Mouse (Mus musculus): ENCODE results near the gene Tlk2.

GRCm38 (mm10) chr11:105210007-105210406, 31.4 kb downstream of the Tlk2 start:
- TF ChIP-seq EP300 (optimal IDR thresholded peaks at IDR 0.05) (no peak), CTCF (IDR thresholded peaks at IDR 0.05; ENCODE audit: low read depth) (no peak)
